Mouse (Mus musculus): ENCODE data around the gene Fcmr.

- no peak for TF ChIP-seq CTCF (IDR thresholded peaks at IDR 0.05; ENCODE audit: extremely low read depth, insufficient read depth, low read length)
- TF ChIP-seq POLR2A (IDR thresholded peaks at IDR 0.05; ENCODE audit: extremely low read depth, insufficient read depth, low read length), result no peak
These were observed 28.0 kb downstream of the Fcmr start for GRCm38 (mm10) chr1:130893329-130894040.
